Mouse (Mus musculus): Measurements from ENCODE around the gene Dis3l2.

Gene Dis3l2

DNA sequence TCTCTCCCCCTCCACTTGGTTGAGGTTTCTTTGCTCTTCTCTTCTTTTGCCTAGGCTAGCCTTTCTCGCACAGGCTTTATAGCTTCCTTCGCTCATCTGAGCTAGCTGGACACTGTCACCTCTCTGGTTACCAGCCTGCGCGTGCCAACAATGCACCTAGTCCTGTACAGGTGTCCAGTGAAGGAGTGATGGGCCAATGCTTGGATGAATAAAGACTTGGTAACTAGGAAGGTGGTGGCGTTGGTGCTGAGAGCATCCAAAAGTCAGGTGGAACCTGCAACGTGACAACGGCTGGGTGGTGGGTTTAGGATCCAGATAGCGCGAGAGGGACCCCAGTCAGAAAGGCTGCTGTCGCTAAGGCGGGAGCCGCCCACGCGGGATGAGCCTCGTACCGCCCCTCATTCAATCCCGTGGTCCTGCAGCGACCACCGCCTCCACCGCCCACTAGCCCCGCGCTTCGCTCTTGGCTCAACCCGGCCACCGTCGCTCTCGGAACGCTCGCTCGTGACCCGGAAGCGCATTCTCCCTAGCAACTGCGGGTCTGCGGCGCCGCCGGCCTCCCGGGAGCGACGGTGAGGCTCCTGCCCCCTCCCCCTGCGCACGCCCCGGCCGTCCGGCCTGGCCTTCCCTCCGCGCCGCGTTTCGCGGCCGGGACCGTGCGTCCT is at the start of gene Dis3l2:
Dis3l2 (plus strand) TSS at position 509 of the 665 bp plus-strand sequence.
- peak; percentile 86 for DNase-seq

DNA sequence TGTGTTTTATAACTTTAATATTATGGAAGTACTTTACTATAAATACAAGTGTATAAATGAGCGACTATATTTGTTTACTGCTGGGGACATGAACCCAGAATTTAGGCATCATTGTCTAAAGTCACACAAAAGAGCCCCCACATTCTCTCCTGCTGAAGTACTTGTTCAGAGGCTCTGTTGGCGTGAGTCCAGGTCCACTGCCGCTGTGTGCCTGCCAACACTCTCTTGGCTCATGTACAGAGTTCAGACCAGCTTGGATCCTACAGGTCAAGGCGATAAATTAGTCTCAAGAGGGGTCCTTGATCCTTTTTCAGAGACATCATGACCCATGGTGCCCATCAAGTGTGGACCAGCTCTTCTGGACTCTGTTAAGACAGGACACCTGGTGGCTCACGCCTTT is 46.5 kb upstream of the Dis3l2 start:
- DNase-seq = peak; percentile 23

DNA sequence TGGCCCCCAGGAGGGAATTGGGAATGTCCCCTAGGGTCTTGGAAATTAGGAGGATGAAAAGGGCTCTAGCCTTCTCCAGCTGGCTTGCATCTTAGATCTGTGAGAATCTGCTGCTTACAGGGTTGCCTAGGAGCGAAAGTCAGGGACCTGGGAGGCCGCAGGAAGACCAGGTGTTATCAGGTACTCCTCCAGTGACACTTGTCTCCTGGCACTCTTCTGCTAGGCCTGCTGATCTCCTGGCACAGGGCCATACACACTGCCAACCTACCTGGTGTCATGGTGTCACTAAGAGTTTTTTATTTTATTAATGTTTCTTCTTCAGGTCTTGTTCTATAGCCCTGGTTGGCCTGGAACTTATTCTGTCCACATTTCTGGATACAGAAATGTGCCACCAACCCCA is 38.5 kb upstream of the Dis3l2 start:
- DNase-seq = no peak

DNA sequence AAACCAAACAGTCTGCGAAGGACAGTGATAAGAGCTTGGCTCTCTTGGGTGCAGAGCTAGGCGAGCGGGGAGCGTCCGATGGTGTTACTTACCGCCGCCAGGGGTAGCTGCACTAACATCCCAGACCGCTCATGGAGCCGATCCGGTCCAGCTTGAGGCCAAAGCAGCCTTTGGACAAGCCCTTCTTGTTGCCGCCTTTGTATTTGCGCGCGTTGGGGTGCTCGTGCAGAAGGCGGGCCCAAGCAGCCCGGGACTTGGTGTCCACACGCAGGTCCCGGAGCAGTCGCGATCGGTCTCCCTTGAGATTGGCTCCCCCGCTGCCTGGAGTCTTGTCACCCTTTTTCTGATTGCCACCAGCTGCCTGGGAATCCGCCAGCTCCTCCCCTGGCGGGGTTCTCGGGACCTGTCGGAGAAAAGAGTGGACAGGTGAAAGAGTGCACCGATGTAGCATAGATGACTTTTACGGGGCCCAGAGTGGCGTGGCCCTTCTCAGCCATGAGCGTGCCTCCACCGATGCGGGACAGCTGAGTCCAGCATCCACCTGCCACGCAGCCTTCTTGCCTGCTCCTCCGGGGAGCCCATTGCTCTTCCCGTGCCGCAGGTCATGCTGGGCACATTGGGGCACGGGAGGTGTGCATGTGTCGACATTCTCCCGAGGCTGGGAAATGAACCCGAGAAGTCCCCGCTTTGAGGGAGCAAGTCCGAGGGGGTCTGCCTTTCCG is 33.9 kb upstream of the Dis3l2 start:
- peak; percentile 76 for DNase-seq

DNA sequence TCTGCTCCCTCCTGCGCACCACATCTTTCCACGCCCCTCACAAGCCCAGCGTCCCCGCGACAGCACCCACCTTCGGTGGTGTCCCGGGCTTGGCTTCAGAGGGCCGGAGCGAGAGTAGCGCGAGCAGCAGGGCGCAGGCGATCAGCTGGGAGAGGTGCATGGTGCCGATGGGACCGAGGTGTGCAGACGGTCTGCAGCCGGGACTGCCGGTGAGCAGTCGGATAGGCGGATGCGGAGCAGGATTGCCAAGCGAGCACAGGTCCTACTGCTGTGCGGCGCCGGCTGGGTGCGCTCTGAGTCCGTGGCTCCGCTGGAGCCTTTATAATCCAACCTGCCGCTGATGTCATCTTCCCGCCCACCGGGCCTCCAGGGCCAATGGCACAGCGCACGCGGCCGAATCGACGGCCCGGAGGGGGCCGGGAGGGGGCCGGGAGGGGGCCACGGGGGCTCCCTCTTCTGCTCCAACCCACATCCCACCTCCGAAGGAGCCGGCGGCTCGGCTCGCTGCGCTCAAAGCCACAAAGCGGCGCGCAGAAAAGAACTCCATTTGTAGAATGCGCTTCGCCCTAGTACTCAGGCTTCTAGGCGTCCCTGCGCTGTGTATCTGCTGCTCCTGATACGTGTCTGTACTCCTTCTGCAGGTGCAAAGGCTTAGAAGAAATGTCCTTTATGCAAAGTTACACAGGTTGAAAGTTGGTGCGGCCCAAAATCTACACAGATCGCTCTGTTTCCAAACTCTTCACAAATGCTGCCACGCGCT is 33.1 kb upstream of the Dis3l2 start, which contains the start of gene Nppc:
Nppc (minus strand) TSS at position 293 of the 760 bp plus-strand sequence.
- DNase-seq = peak; percentile 60

DNA sequence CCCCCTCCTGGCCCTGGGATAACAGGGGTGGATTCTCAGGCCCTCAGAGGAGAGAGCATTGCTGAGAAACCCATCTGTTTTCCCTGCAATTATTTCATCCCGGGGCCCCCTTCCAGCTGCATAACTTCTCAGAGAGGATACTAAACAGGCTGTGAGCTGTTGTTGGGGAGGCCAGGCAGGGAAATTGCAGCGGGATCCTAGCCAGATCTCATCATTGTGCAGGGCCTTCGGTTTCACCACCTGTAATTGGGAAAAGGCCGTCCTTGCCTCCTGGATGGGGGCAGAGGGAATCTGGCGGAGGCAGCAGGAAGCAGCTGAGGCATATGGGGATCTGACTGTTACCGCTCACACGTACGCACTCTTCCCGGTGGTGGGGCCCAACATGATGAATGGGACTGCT is 29.2 kb upstream of the Dis3l2 start:
- DNase-seq = no peak

DNA sequence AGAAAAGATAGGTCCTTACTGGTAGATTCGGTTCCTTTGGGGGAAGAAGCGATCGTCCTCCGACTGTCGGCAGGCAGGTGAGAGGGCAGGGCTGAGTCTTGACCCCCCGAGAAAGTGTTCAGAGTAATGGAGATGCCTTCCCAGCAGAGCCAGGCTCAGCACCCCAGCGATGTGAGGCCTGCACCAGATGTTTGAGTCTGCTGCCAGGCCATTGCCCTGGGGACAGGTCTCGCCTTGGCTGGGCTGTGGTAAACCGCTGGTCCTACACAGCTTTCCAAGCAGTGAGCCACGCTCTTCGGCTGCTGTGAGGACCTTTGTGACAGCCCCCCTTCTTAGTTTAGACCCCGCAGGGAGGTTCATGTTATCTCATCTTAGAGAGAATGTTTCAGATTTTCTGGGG is 28.5 kb upstream of the Dis3l2 start:
- DNase-seq = no peak

DNA sequence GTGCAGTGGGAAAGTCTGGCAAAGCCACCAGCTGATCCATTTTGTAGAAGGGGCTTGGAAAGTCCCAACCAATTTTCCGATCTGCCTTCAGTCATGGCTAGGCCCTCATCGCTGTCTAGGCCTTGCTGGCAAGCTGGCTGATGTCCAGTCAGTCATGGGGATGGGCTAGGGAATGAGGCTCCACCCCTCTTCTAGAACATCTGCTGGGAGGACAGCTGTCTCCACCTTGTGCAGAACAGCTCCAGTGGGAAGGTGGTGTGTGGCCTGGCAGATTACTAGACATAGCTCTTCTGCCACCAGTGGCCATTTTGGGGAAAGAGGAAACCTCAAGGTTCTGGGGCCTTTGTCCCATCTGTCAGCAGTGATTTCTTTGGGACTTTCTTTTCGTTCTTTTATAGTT is 26.0 kb upstream of the Dis3l2 start:
- no peak for DNase-seq

DNA sequence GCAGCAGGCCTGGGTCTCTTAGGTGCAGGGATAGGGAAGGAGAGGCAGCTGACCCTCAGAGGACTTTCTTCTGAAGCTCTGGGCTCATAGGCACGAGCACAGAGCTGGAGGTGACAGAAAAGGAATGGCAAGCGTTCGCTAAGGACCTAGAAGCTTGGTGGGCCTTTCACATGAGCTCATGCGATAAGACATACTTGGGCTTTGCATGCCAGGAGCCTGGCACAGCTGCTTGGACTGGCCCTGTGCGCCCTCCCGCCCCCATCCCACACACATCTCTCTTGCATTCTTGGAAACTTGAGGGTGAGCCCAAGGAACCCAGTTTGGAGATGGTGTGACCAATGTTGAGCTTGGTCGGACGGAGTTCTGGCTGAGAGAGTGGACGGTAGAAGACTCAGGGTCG is 24.9 kb upstream of the Dis3l2 start:
- DNase-seq = no peak

DNA sequence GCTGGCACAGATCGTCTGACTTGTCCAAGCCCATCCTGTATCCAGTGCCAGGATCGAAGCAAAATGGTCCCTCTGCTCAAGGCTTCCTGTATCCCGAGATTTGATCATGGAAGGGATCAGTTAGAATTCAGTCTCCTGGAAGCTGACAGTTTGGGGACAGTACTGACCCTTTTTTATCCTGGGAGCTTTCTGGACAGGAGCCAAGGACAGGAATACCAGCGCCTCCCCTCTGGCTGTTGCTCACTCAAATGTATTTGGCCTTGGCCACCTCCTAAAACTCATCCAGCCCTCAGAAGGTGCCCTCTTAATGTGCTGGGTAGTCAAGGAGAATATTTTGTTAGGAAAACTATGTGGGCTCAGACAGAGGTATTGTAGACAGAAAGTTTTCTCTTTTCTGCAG is 16.4 kb upstream of the Dis3l2 start:
- DNase-seq = no peak

DNA sequence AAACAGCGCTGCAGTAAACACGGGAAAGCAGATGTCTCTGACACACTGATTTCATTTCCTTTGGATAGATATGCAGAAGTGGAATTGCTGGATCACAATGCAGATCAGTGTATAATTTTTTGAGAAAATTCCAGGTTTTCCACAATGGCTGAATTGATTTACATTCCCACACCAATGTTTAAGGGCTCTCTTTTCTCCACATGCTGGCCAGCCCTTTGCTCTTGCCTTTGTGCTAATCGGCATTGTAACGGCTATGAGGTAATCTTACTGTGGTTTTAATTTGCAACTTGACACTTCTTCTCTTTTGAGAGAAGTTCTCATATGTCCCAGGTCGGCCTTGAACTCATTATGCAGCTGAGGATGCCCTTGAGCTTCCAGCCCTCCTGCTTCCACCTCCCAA is 12.6 kb upstream of the Dis3l2 start:
- DNase-seq = no peak

DNA sequence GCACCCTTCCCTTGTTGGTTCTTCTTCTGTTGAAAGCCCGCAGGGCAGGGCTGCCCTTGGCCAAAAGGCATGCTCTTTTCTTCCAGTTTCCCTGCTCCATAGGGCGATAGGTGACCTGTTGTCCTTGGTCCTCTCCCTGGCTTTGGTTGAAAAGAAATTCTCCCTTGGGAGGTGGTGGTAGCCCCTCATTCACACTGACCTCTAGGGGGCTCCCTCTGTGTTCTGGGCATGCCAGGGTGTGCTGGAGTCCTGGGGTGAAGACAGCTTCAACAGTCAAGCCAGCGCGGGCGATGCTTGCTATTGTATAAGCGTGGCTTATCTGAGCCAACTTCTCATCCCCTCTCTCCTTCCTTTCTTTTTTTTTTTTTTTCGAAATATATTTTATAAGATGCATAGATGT is 6.7 kb upstream of the Dis3l2 start:
- peak; percentile 14 for DNase-seq

DNA sequence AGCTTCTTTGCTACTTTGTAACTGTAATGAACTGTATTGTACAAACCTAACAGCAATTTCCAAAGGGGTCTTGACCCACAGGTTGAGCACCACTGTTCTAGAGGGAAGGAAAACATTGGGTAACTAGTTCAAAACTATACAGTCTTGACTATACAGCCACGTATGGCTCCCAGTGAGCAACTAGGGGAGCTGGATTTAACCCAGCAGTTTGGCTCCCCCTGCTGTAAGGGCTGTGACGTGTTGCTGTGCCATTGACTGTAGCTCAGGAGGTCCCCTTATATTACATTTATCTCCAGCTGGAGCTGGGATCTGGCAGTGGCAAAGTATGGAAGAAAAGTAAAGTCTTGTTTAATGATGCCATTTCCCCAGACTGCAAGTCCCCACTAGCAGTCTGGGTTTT is 4.9 kb upstream of the Dis3l2 start:
- DNase-seq = peak; percentile 12

DNA sequence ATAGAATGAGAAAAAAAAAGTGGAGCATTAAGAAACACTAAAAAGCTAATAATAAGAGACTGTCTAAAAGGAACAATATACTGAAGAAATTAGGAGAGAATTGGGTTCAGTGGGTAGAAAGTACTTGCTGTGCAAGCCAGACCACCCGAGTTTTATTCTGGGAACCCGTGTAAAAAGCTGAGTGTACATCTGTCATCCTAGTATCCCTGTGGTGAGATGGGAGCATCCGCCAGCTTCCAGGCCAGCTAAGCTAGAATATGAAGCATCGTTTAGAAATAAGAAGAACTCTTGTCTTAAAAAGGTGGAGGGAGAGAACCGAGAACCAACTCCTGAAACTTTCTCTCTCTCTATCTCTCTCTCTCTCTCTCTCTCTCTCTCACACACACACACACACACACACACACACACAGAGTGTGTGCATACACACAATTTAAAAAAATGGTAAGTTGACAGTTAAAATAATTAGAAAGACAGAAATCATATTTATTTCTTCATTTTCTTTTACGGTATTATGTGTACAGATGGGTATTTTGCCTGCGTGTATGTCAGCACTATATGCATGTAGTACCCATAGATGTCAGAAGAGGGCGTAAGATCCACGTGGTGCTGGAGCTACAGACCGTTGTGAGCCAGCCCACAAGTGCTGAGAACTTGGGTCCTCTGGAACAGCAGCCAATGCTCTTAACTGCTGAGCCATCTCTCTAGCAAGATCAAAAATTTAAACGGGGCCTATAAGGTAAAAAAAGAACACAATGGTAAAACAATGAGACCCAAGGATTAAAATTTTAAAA is 4.1 kb upstream of the Dis3l2 start:
- DNase-seq = no peak

DNA sequence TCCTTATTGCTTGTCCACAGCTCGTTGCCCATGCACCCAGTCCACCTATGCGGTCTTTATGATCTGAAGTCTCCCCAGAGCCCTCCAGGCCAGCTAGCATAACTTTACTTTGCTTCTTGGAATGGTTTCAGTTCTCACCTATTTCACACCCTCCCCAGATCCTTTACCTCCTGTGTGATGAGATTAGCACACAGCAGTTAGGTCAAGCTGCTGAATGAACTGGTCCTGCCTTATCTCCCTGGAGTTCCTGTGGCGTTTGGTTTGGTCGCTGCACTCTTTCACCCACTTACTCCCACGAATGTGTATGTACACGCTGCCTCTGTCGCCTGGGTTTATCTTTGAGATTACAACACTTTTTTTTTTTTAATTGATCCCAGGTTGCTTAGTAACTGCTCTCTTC is 3.2 kb upstream of the Dis3l2 start:
- DNase-seq = no peak

DNA sequence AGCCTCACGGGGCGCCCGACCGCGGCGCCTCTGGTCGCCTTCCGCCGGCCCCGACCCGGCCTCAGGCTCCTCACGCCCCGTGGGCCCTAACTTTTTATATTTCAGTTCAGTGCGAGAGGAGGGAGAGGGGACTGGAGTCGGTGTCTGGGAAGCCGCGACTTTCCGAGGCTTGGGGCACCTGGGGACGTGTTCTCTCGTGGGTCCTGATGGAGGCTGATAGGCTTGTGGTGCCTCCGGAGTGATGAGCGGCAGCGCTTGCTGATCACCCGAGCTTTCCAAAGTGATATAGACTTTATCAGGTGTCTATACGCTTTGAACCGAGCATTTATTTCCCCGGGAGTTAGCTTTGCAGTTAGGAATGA is 338 bp downstream of the Dis3l2 start:
- DNase-seq = no peak

DNA sequence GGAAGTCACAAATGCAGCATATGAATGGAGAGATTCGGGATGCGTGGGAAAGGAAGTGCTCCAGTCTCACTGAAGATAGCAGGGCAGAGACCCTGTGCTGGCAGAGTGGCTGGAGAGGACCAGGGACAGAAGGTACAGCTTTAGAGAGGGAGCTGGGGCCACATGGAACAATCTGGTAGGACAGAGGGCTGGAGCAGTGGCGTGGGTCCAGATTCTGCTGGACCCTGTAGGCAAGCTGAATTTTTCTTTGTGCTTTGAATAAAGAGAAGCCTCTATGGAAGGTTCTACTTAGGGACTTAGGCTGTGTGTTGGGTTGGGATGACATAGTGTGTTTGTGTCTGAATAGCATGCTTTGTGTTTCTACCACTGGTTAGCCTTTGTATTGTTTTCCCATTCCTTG is 1.9 kb downstream of the Dis3l2 start:
- no peak for DNase-seq

DNA sequence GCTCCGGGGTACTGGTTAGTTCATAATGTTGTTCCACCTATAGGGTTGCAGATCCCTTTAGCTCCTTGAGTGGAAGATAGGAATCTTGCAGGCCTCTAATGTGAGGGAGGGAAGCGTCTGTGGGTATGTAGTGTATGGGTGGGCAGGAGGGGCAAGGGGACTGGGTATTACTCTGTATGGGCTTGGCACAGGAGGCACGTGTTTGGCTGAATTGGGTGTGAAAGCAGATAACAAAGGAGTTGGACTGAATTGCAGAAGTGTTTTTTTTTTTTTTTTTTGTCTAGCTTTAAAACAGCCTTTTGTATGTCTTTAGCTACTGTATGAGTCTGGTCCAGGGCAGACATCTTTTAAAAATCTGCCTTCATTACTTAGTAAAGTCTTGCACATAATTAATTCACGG is 5.9 kb downstream of the Dis3l2 start:
- DNase-seq = no peak

DNA sequence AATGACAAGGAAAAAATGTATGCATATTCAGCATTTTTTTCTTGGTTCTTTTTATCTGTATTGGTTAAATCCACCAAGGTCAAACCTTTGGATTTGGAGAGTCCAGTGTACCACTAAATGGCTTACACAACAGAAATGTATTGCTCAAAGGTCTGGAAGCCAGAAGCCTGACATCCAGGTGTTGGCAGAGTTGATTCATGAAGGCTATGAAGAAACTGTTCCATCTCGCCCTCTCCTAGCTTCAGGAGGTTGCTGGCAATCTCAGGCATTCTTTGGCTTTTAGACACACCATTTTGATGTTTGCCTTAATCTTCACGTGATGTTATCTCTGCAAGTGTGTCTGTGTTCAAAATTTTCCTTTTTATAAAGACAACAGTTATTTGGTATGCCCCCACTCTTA is 8.4 kb downstream of the Dis3l2 start:
- DNase-seq = no peak

DNA sequence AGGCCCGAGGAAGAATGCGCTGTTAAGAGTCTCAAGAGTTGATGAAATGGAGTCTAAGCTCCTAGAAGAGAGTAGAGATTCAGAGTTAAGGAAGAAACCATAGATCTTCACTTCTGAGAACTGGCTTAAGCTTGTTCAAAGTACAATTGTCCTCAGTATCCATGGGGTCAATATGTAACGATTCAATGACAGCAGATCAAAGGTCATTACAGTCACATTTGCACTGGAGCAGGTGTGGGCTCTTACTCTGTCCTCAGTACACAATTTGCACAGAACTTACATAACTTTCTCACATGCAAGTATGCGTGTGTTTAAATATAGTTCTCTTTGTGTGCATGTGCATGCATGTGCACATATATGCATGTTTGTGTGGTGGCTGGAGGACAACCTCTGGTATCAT is 9.4 kb downstream of the Dis3l2 start:
- no peak for DNase-seq

DNA sequence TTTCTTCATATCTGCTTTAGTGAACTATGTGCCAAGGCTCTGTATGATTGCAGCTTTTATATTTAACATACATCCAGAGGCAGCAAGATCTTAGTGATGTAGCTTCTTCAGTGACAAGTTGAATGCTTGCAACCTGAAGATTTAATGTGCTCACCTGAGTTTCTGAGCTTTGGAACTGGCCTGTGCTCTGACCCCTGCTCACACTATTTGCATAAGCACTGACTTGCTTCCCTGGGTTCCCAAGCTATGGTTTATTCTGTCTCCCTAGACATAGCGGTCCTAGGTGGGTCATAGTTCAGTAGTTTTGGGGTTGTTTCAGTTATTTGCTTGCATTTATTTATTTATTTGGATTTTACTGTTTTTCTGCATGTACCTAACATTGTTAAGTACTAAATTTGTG is 14.6 kb downstream of the Dis3l2 start:
- no peak for DNase-seq

DNA sequence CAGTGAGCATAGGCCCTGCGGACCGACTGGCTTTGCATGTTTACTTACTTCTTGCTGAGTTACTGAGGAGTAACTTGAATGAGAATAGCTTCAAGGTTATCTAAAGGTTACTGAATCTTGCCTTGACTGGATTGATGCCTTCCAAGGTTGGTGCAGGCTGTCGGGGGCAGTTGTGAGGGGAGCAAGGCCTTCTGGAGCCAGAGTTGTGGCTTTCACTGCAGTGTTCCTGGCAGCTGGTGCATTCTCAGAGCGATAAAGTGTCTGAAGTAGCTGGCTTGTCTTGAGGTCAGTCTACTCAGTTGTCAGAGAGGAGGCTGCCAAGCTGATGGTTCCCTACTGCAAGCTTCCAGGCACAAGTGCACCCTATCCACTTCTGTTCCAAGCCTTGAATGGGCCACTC is 15.8 kb downstream of the Dis3l2 start:
- no peak for DNase-seq

DNA sequence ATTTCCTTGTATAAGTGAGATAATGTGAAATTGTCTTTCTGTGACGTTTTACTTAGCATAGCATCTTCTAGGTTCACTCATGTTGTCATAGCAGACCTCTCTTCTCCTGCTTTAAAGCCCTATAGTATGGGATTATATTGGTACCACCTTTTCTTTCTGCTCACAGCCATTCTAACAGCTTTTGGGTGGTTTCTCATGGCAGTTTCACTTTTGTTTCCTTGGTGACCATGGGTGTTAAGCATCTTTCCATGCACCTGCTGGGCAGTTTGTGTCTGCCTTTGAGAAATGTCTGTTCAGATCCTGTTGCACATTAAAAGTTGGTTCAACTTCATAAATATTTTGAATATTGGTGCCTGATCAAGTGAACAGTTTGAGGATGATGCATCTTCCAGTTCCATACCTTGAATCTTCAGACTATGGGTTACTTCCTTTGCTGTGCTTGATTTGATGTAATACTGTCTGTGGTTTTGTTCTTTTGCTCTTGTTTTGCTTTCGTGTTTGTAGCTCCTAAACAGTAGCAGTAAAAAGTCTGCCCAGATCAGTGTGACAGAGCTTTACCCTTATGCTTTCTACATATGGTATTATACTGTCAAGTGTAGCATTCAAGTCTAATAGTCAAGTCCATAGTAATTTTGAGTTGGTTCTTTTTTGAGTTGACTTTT is 29.7 kb downstream of the Dis3l2 start:
- DNase-seq = no peak

All from lung, postnatal 14 days (tissue).